Mouse (Mus musculus) brain, adult 2 months (tissue): Measurements from ENCODE around the gene Cdk11b.

Source experiments
- DNase-seq: peaks from one replicate; pipeline ENCODE4 v3.0.0; 2011; ENCODE audit warnings: low read depth, low spot score

Cdk11b gene

GRCm38 (mm10) chr4:155624338-155625291, at the start of gene Cdk11b:
Gene Cdk11b (plus strand): TSS chr4:155624854.
- peak; percentile 100 for DNase-seq

GRCm38 (mm10) chr4:155574931-155575330, 49.7 kb upstream of the Cdk11b start:
- peak; percentile 52 for DNase-seq

- no peak for DNase-seq
Measured at GRCm38 (mm10) chr4:155575521-155575920, 49.1 kb upstream of the Cdk11b start.

- DNase-seq, result no peak
Measured at GRCm38 (mm10) chr4:155577132-155577531, 47.5 kb upstream of the Cdk11b start.

- DNase-seq, result no peak
Measured at GRCm38 (mm10) chr4:155577741-155578140, 46.9 kb upstream of the Cdk11b start.

- DNase-seq, result no peak
Measured at GRCm38 (mm10) chr4:155578336-155579125, 46.1 kb upstream of the Cdk11b start.

GRCm38 (mm10) chr4:155580420-155580819, 44.2 kb upstream of the Cdk11b start:
- DNase-seq, result peak; percentile 63

GRCm38 (mm10) chr4:155582279-155582905, 42.3 kb upstream of the Cdk11b start:
- DNase-seq, result no peak

- no peak for DNase-seq
Measured at GRCm38 (mm10) chr4:155589356-155589755, 35.3 kb upstream of the Cdk11b start.

GRCm38 (mm10) chr4:155591012-155591719, 33.5 kb upstream of the Cdk11b start:
- DNase-seq, result no peak

GRCm38 (mm10) chr4:155593780-155594179, 30.9 kb upstream of the Cdk11b start:
- DNase-seq, result no peak

- DNase-seq, result no peak
Measured at GRCm38 (mm10) chr4:155595777-155596176, 28.9 kb upstream of the Cdk11b start.

GRCm38 (mm10) chr4:155596606-155597005, 28.0 kb upstream of the Cdk11b start:
- DNase-seq, result no peak

GRCm38 (mm10) chr4:155598536-155598935, 26.1 kb upstream of the Cdk11b start:
- no peak for DNase-seq

- DNase-seq, result no peak
Measured at GRCm38 (mm10) chr4:155599901-155600825, 24.5 kb upstream of the Cdk11b start.

- DNase-seq, result peak; percentile 98
Measured at GRCm38 (mm10) chr4:155601091-155601996, 23.3 kb upstream of the Cdk11b start, which contains the start of gene Slc35e2. Gene Slc35e2 (plus strand): TSS chr4:155601416.

- peak; percentile 37 for DNase-seq
Measured at GRCm38 (mm10) chr4:155601997-155602456, 22.6 kb upstream of the Cdk11b start.

GRCm38 (mm10) chr4:155602753-155603152, 21.9 kb upstream of the Cdk11b start:
- no peak for DNase-seq

- DNase-seq, result no peak
Measured at GRCm38 (mm10) chr4:155603801-155604200, 20.9 kb upstream of the Cdk11b start.
